Mouse (Mus musculus) cerebellum, adult 18-20 months (tissue): ENCODE results near the gene Rtkn.

Source experiments
- DNase-seq, 2 experiments: peaks; one replicate each; pipeline ENCODE4 v3.0.0; 2021

Rtkn gene

GRCm38 (mm10) chr6:83134951-83135513 is at the start of gene Rtkn:
Rtkn (plus strand) TSS chr6:83135463.
- no peak for DNase-seq

GRCm38 (mm10) chr6:83086121-83087035 is 48.9 kb upstream of the Rtkn start, which contains the start of gene Lbx2:
Lbx2 (plus strand) TSS chr6:83086367.
- no peak for DNase-seq

- no peak for DNase-seq
Measured at GRCm38 (mm10) chr6:83087205-83087925, 47.9 kb upstream of the Rtkn start.

- DNase-seq, result no peak
Measured at GRCm38 (mm10) chr6:83087926-83088260, 47.4 kb upstream of the Rtkn start.

GRCm38 (mm10) chr6:83092416-83093127 is 42.7 kb upstream of the Rtkn start:
- no peak for DNase-seq

GRCm38 (mm10) chr6:83095968-83096367 is 39.3 kb upstream of the Rtkn start:
- DNase-seq, result no peak

GRCm38 (mm10) chr6:83098411-83098810 is 36.9 kb upstream of the Rtkn start:
- no peak for DNase-seq

- DNase-seq, result peak; percentile 91 to 94
Measured at GRCm38 (mm10) chr6:83101316-83101687, 34.0 kb upstream of the Rtkn start, which contains the start of the genes Ccdc142 and Gm42688. Ccdc142 (plus strand) TSS chr6:83101601. Gm42688 (plus strand) TSS chr6:83101617.

GRCm38 (mm10) chr6:83101688-83102556 is 33.3 kb upstream of the Rtkn start:
- DNase-seq, result peak; percentile 52 to 72

GRCm38 (mm10) chr6:83103130-83103650 is 32.1 kb upstream of the Rtkn start:
- no peak for DNase-seq

- no peak for DNase-seq
Measured at GRCm38 (mm10) chr6:83104158-83104557, 31.1 kb upstream of the Rtkn start.

GRCm38 (mm10) chr6:83107566-83108400 is 27.5 kb upstream of the Rtkn start:
- DNase-seq, result peak; percentile 68 to 74

GRCm38 (mm10) chr6:83108762-83109668 is 26.2 kb upstream of the Rtkn start, which contains the start of gene Mrpl53:
Mrpl53 (plus strand) TSS chr6:83109040.
- peak; percentile 80 to 87 for DNase-seq

GRCm38 (mm10) chr6:83111510-83112136 is 23.6 kb upstream of the Rtkn start:
- no peak for DNase-seq

- peak; percentile 94 to 95 for DNase-seq
Measured at GRCm38 (mm10) chr6:83115011-83115671, 20.1 kb upstream of the Rtkn start, which contains the start of gene Mogs. Mogs (plus strand) TSS chr6:83115496.

- DNase-seq, result no peak
Measured at GRCm38 (mm10) chr6:83115682-83116372, 19.4 kb upstream of the Rtkn start.

GRCm38 (mm10) chr6:83116373-83117164 is 18.7 kb upstream of the Rtkn start:
- no peak for DNase-seq
